Mouse (Mus musculus) intestine, postnatal 0 days (tissue): ENCODE results near the gene Tvp23a. TPM values are rescaled to one million over a fixed set of nuclear protein-coding genes. Genes with fewer than 3 reads are reported as not detected.

Experiments
- ATAC-seq: fragments of 200-750 bp; cut with Nextera tagmentation; 2 replicates; pipeline ENCODE4 v1.8.0; 2017; ENCODE audit warnings: mild to moderate bottlenecking, moderate TSS enrichment, moderate library complexity
- H3K27ac ChIP-seq: fragments of 300-500 bp; sonication (generic); 2 replicates; pipeline ENCODE4 v1.5.1; 2014; ENCODE audit warnings: mild to moderate bottlenecking, low read depth, low read length, moderate library complexity
- H3K27me3 ChIP-seq: fragments of 300-500 bp; sonication (generic); replicated peaks from 2 replicates; pipeline ENCODE4 v1.6.1; 2014; ENCODE audit warnings: low read length, mixed read lengths; ENCODE audit not compliant: control insufficient read depth, insufficient read depth
- H3K36me3 ChIP-seq: fragments of 300-500 bp; sonication (generic); 2 replicates; pipeline ENCODE4 v1.6.1; 2014; ENCODE audit warnings: mild to moderate bottlenecking, moderate library complexity; ENCODE audit not compliant: control insufficient read depth, insufficient read depth
- H3K4me1 ChIP-seq: fragments of 300-500 bp; sonication (generic); replicated peaks from 2 replicates; pipeline ENCODE4 v1.6.1; 2014; ENCODE audit warnings: antibody characterized with exemption, low read length, mixed read lengths; ENCODE audit not compliant: control insufficient read depth, insufficient read depth
- H3K4me2 ChIP-seq: fragments of 300-500 bp; sonication (generic); replicated peaks from 2 replicates; pipeline ENCODE4 v1.6.1; 2014; ENCODE audit warnings: low read depth, mild to moderate bottlenecking, moderate library complexity
- H3K4me3 ChIP-seq: fragments of 300-500 bp; sonication (generic); 2 replicates; pipeline ENCODE4 v1.5.1; 2014; ENCODE audit warnings: low read depth, low read length
- H3K9ac ChIP-seq: fragments of 300-500 bp; sonication (generic); 2 replicates; pipeline ENCODE4 v1.6.1; 2014; ENCODE audit warnings: mild to moderate bottlenecking, low read depth, low read length
- H3K9me3 ChIP-seq: fragments of 300-500 bp; sonication (generic); 2 replicates; pipeline ENCODE4 v1.6.1; 2016; ENCODE audit warnings: mixed run types; ENCODE audit not compliant: control insufficient read depth
- CTCF ChIP-seq: sonication (generic); IDR thresholded peaks from 2 replicates; pipeline ENCODE4 v1.5.1; 2016; ENCODE audit warnings: low read depth, mild to moderate bottlenecking, control low read depth, antibody characterized with exemption, moderate library complexity
- WGBS: fragments of 180-500 bp; shearing (Covaris S2); extraction: QIAGEN DNeasy Blood & Tissue Kit; methylation state at CpG from one replicate; pipeline ENCODE4 v1.1.7; 2014; 5-methylcytosine and 5-hydroxymethylcytosine counted together
- polyA plus RNA-seq: library from polyadenylated mRNA; unstranded; fragments of >200 nt; fragmentation: Nextera tagmentation; extraction: Ambion mirVana; gene quantifications from 2 replicates; pipeline ENCODE4 v1.2.1, GENCODE M21; 2015

The Tvp23a gene
- polyA plus RNA-seq, 1 experiment from 2014 or later: 1.9 TPM

GRCm38 (mm10) chr16:10394699-10395540 lies 52.2 kb downstream of the Tvp23a start, which contains the start of gene Tekt5:
Gene Tekt5, minus strand, starts transcription at chr16:10395490.
- Histone ChIP-seq H3K4me2 (peak within 1 kb of the TSS; percentile 73), H3K27me3 (0 out of 2 replicates have a peak, but pooled peaks cover 4% of the 10 kb centered on the region), H3K4me3 (peak within 1 kb of the TSS; percentile 27), H3K4me1 (no peaks in the 10 kb centered on the region), H3K9me3 (no peaks in the 10 kb centered on the region), H3K27ac (no peak within 1 kb of the TSS), H3K36me3 (no peaks in the 10 kb centered on the region), H3K9ac (no peak within 1 kb of the TSS)
- peak; percentile 53; the same call in 1 of the 2 replicates for ATAC-seq
- TF ChIP-seq CTCF: peak; percentile 81
- 7% methylated on average over 37 of the region's 37 CpGs for WGBS

GRCm38 (mm10) chr16:10392587-10392986 lies 54.6 kb downstream of the Tvp23a start:
- H3K4me1 ChIP-seq: no peaks in the 10 kb centered on the region
- H3K9ac ChIP-seq: no peak overlapping the region
- no peak for ATAC-seq
- WGBS: 80% methylated on average over 9 of the region's 9 CpGs
- no peak overlapping the region for H3K4me3 ChIP-seq
- H3K4me2 ChIP-seq: no peak overlapping the region
- H3K36me3 ChIP-seq: no peaks in the 10 kb centered on the region
- 0 out of 2 replicates have a peak, but pooled peaks cover 4% of the 10 kb centered on the region for H3K27me3 ChIP-seq
- no peak overlapping the region for H3K27ac ChIP-seq
- no peak for TF ChIP-seq CTCF
- no peaks in the 10 kb centered on the region for H3K9me3 ChIP-seq

GRCm38 (mm10) chr16:10388634-10389365 lies 58.4 kb downstream of the Tvp23a start:
- no peak overlapping the region for H3K4me3 ChIP-seq
- 92% methylated on average over 6 of the region's 6 CpGs for WGBS
- no peaks in the 10 kb centered on the region for H3K36me3 ChIP-seq
- no peak overlapping the region for H3K27ac ChIP-seq
- ATAC-seq: no peak
- H3K9ac ChIP-seq: no peak overlapping the region
- H3K9me3 ChIP-seq: no peaks in the 10 kb centered on the region
- H3K4me1 ChIP-seq: 0 out of 2 replicates have a peak, but pooled peaks cover 8% of the 10 kb centered on the region
- no peak overlapping the region for H3K4me2 ChIP-seq
- no peaks in the 10 kb centered on the region for H3K27me3 ChIP-seq
- no peak for TF ChIP-seq CTCF

GRCm38 (mm10) chr16:10385261-10385660 lies 61.9 kb downstream of the Tvp23a start:
- no peaks in the 10 kb centered on the region for H3K9me3 ChIP-seq
- 0 out of 2 replicates have a peak, but pooled peaks cover 9% of the 10 kb centered on the region for H3K4me1 ChIP-seq
- no peak overlapping the region for H3K4me2 ChIP-seq
- no peak overlapping the region for H3K4me3 ChIP-seq
- no peak for TF ChIP-seq CTCF
- H3K27ac ChIP-seq: no peak overlapping the region
- WGBS: 76% methylated on average over 12 of the region's 12 CpGs
- H3K27me3 ChIP-seq: no peaks in the 10 kb centered on the region
- no peak for ATAC-seq
- H3K36me3 ChIP-seq: no peaks in the 10 kb centered on the region
- no peak overlapping the region for H3K9ac ChIP-seq

- TF ChIP-seq CTCF: no peak
- Histone ChIP-seq H3K9ac (no peak overlapping the region), H3K27me3 (no peaks in the 10 kb centered on the region), H3K4me2 (peak overlapping the region; percentile 60), H3K4me3 (peak overlapping the region; percentile 25), H3K36me3 (no peaks in the 10 kb centered on the region), H3K4me1 (0 out of 2 replicates have a peak, but pooled peaks cover 9% of the 10 kb centered on the region), H3K27ac (no peak overlapping the region), H3K9me3 (no peaks in the 10 kb centered on the region)
- 71% methylated on average over 3 of the region's 3 CpGs for WGBS
- ATAC-seq: no peak
These were observed 62.6 kb downstream of the Tvp23a start for GRCm38 (mm10) chr16:10384544-10384943.

GRCm38 (mm10) chr16:10384060-10384497 lies 63.1 kb downstream of the Tvp23a start:
- ATAC-seq: peak; percentile 45; the same call in 1 of the 2 replicates
- 0 out of 2 replicates have a peak, but pooled peaks cover 9% of the 10 kb centered on the region for H3K4me1 ChIP-seq
- H3K36me3 ChIP-seq: no peaks in the 10 kb centered on the region
- no peaks in the 10 kb centered on the region for H3K9me3 ChIP-seq
- H3K27ac ChIP-seq: no peak overlapping the region
- H3K4me3 ChIP-seq: peak overlapping the region; percentile 25
- H3K27me3 ChIP-seq: no peaks in the 10 kb centered on the region
- TF ChIP-seq CTCF: no peak
- H3K4me2 ChIP-seq: peak overlapping the region; percentile 60
- 16% methylated on average over 8 of the region's 8 CpGs for WGBS
- no peak overlapping the region for H3K9ac ChIP-seq
